Mouse (Mus musculus) duodenum, adult 2 months (tissue): ENCODE results near the gene Btbd16. TPM values are rescaled to one million over a fixed set of nuclear protein-coding genes. Genes with fewer than 3 reads are reported as not detected.

ENCODE experiments used
- polyA plus RNA-seq: library from polyadenylated mRNA; depleted of rRNA; stranded (reverse); fragments of >200 nt; gene quantifications from 2 replicates; pipeline ENCODE4 v1.2.3, GENCODE M21; 2012; ENCODE audit warnings: low replicate concordance; rRNA removed

Gene Btbd16
- polyA plus RNA-seq, result not detected in 2 replicates

DNA sequence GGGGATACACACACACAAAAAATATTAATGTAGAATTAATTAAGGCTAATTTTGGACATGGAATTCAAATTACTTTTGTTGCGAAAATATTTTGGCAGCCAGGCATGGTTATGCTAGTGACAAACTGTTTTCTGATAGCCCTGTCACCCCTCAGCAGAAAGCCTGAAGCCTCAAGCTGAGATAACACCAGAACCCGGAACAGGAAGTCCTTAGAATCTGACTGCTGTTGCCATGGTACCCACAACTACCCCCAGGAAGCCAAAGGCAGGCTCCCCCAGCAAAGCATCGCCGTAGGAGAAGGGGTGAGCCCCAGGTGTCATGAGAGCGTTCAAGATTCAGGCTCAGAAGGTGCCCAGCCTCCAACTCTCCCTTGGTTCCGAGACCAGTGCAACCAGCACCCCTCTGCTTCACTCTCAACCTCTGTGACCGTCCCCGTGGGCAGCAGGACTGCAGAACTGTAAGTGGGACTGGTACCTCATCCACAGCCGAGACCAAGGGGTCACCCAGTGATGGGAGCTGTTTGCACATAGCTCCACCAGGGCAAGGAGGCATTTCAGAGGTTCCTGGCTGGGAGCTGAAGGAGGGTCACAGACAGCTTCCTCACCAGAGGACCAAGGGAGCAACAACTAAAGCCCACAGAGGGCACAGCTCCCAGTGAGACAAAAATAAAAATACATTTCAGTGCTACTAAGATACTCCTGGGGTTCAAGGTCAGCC is at the start of gene Btbd16:
Btbd16 (plus strand) TSS at position 156 of the 717 bp plus-strand sequence.

DNA sequence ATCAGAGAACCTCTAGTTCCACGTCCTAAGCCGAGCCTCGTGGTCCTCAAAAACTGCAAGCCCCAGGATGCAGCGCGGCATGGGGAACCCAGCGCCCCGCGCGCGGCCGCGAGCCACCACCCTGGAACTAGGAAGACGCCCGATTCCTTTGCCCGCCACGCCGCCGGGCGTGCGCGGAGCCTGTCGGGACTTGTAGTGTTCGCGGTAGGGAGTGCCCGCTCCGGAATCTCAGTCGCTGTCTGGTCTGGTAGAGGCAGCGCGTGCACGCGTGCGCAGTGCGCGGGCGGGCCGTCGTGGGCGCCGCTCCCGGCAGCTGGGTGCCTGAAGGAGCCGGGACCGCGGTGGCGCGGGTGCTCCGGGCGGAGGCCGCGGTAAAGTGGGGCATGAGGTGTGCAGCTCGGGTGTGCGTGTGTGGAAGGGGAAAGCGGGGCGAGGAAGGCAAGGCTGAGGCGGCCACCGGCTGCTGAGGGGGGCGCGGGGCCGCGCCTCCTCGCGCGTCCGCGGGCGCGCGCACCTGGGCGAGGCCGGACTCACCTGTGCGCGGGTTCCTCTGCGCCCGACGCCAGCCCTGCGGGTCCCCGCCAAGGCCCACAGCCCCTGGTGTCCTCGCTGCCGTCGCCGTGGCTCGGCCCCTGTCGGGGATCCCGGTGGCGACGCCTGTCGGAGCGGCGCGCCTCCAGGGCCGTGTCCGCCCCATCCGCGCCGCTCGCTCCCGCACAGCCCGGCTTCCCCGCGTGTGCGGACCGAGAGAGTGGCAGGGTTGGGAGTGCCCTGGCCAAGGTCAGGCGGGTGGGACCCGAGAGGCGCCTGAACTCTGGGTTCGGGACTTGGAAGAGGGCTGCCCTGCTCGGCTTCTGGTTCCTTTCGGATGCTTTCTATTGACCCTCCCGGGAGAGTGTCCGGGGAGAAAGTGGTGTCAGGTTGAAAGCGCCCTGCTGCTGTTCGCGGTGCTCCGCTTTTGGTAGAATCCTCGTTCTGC is 92.0 kb downstream of the Btbd16 start, which contains the start of gene Plekha1:
Plekha1 (plus strand) TSS at position 144 of the 979 bp plus-strand sequence.

Other genes with a start within 250 kb of the Btbd16 start
- gene Nsmce4a, start 201.0 kb upstream of the Btbd16 start, polyA plus RNA-seq, result 34.1 and 84.1 TPM in 2 replicates
- gene Tacc2, start 196.6 kb upstream of the Btbd16 start, polyA plus RNA-seq, result 34.1 and 51.4 TPM in 2 replicates
- gene Plekha1, start 91.7 kb downstream of the Btbd16 start, polyA plus RNA-seq, result 13.9 and 30.5 TPM in 2 replicates
- gene Htra1, start 162.0 kb downstream of the Btbd16 start, polyA plus RNA-seq, result 22.3 and 27.8 TPM in 2 replicates